Mouse (Mus musculus): ENCODE results near the gene Gm43191.
A peak's percentile ranks its signal among the peaks of the same experiment; 100 is the strongest.
"Not testable (repeated sequence)": the region's sequence is repeated elsewhere in the genome, so short reads cannot be mapped to it uniquely, and the experiment has no call there.

Gene Gm43191

GRCm38 (mm10) chr3:116681160-116681559 is at the start of gene Gm43191:
Gene Gm43191, minus strand, starts transcription at chr3:116681260.
- DNase-seq (ENCODE audit: low spot score in 2 of 2), result no peak

GRCm38 (mm10) chr3:116729483-116730174 is 48.6 kb upstream of the Gm43191 start:
- DNase-seq (ENCODE audit: low spot score in 2 of 2), result no peak

GRCm38 (mm10) chr3:116726807-116727206 is 45.7 kb upstream of the Gm43191 start:
- no peak for DNase-seq (ENCODE audit: low spot score in 2 of 2)

- no peak for DNase-seq (ENCODE audit: low spot score in 2 of 2)
Measured at GRCm38 (mm10) chr3:116723496-116724481, 42.7 kb upstream of the Gm43191 start.

GRCm38 (mm10) chr3:116722980-116723379 is 41.9 kb upstream of the Gm43191 start:
- no peak for DNase-seq (ENCODE audit: low spot score in 2 of 2)

- no peak for DNase-seq (ENCODE audit: low spot score in 2 of 2)
Measured at GRCm38 (mm10) chr3:116718951-116719350, 37.9 kb upstream of the Gm43191 start.

GRCm38 (mm10) chr3:116713031-116713430 is 32.0 kb upstream of the Gm43191 start:
- DNase-seq (ENCODE audit: low spot score in 2 of 2), result no peak

GRCm38 (mm10) chr3:116712436-116712881 is 31.4 kb upstream of the Gm43191 start, which contains the start of gene Slc35a3:
Gene Slc35a3, minus strand, starts transcription at chr3:116712831.
- DNase-seq (ENCODE audit: low spot score in 2 of 2), result no peak

GRCm38 (mm10) chr3:116711624-116712435 is 30.8 kb upstream of the Gm43191 start:
- peak; percentile 50 to 55 for DNase-seq (ENCODE audit: low spot score in 2 of 2)

- DNase-seq (ENCODE audit: low spot score in 2 of 2), result no peak
Measured at GRCm38 (mm10) chr3:116710941-116711340, 29.9 kb upstream of the Gm43191 start.

GRCm38 (mm10) chr3:116705637-116706204 is 24.7 kb upstream of the Gm43191 start:
- no peak for DNase-seq (ENCODE audit: low spot score in 2 of 2)

GRCm38 (mm10) chr3:116703835-116704234 is 22.8 kb upstream of the Gm43191 start:
- DNase-seq (ENCODE audit: low spot score in 2 of 2), result no peak

GRCm38 (mm10) chr3:116702647-116703272 is 21.7 kb upstream of the Gm43191 start:
- no peak for DNase-seq (ENCODE audit: low spot score in 2 of 2)

GRCm38 (mm10) chr3:116701601-116702000 is 20.5 kb upstream of the Gm43191 start:
- no peak for DNase-seq (ENCODE audit: low spot score in 2 of 2)

GRCm38 (mm10) chr3:116698786-116699185 is 17.7 kb upstream of the Gm43191 start:
- no peak for DNase-seq (ENCODE audit: low spot score in 2 of 2)

GRCm38 (mm10) chr3:116695666-116695985 is 14.6 kb upstream of the Gm43191 start:
- no peak for DNase-seq (ENCODE audit: low spot score in 2 of 2)

GRCm38 (mm10) chr3:116694955-116695665 is 14.1 kb upstream of the Gm43191 start:
- no peak for DNase-seq (ENCODE audit: low spot score in 2 of 2)

- DNase-seq (ENCODE audit: low spot score in 2 of 2), result no peak
Measured at GRCm38 (mm10) chr3:116694312-116694711, 13.3 kb upstream of the Gm43191 start.

GRCm38 (mm10) chr3:116664281-116664680 is 16.8 kb downstream of the Gm43191 start:
- DNase-seq (ENCODE audit: low spot score in 2 of 2), result not testable (repeated sequence)

- DNase-seq (ENCODE audit: low spot score in 2 of 2), result peak; percentile 96
Measured at GRCm38 (mm10) chr3:116662463-116662863, 18.6 kb downstream of the Gm43191 start, which contains the start of gene Mfsd14a. Gene Mfsd14a, minus strand, starts transcription at chr3:116662677.

All from right cerebral cortex, postnatal 36 days (tissue).